Mouse (Mus musculus) kidney, postnatal 0 days (tissue): Measurements from ENCODE around the gene Gm3005. TPM values are rescaled to one million over a fixed set of nuclear protein-coding genes. Genes with fewer than 3 reads are reported as not detected.
"Not testable (repeated sequence)": the region's sequence is repeated elsewhere in the genome, so short reads cannot be mapped to it uniquely, and the experiment has no call there.

Source experiments
- ATAC-seq: fragments of 200-750 bp; cut with Nextera tagmentation; replicated peaks from 2 replicates; pipeline ENCODE4 v1.8.0; 2017; ENCODE audit warnings: low read depth, moderate number of reproducible peaks, moderate TSS enrichment, moderate library complexity; ENCODE audit not compliant: low FRiP score
- DNase-seq: peaks from one replicate; pipeline ENCODE4 v3.0.0-alpha.2; 2016; ENCODE audit warnings: low spot score
- H3K27ac ChIP-seq: fragments of 300-500 bp; sonication (generic); 2 replicates; pipeline ENCODE4 v1.5.1; 2014; ENCODE audit warnings: mild to moderate bottlenecking
- H3K27me3 ChIP-seq: fragments of 300-500 bp; sonication (generic); 2 replicates; pipeline ENCODE4 v1.6.1; 2014; ENCODE audit warnings: low read length, mixed read lengths; ENCODE audit not compliant: insufficient read depth
- H3K36me3 ChIP-seq: fragments of 300-500 bp; sonication (generic); 2 replicates; pipeline ENCODE4 v1.6.1; 2014; ENCODE audit warnings: low read length, mixed read lengths; ENCODE audit not compliant: insufficient read depth
- H3K4me1 ChIP-seq: fragments of 300-500 bp; sonication (generic); replicated peaks from 2 replicates; pipeline ENCODE4 v1.6.1; 2014; ENCODE audit warnings: antibody characterized with exemption, low read length, mixed read lengths; ENCODE audit not compliant: insufficient read depth
- H3K4me2 ChIP-seq: fragments of 300-500 bp; sonication (generic); 2 replicates; pipeline ENCODE4 v1.6.1; 2014; ENCODE audit warnings: mild to moderate bottlenecking, low read length, moderate library complexity, mixed read lengths
- H3K4me3 ChIP-seq: fragments of 300-500 bp; sonication (generic); replicated peaks from 2 replicates; pipeline ENCODE4 v1.5.1; 2014; ENCODE audit warnings: low read depth, low read length
- H3K9ac ChIP-seq: fragments of 300-500 bp; sonication (generic); 2 replicates; pipeline ENCODE4 v1.6.1; 2014; ENCODE audit warnings: low read depth, low read length
- H3K9me3 ChIP-seq: fragments of 300-500 bp; sonication (generic); replicated peaks from 2 replicates; pipeline ENCODE4 v1.6.1; 2016; ENCODE audit warnings: low read length, inconsistent platforms, mixed read lengths
- WGBS: fragments of 180-500 bp; shearing (Covaris S2); extraction: QIAGEN DNeasy Blood & Tissue Kit; methylation state at CpG from one replicate; pipeline ENCODE4 v1.1.7; 2014; 5-methylcytosine and 5-hydroxymethylcytosine counted together
- polyA plus RNA-seq: library from polyadenylated mRNA; unstranded; fragments of >200 nt; fragmentation: Nextera tagmentation; extraction: Ambion mirVana; gene quantifications from 2 replicates; pipeline ENCODE4 v1.2.1, GENCODE M21; 2015

The Gm3005 gene
- polyA plus RNA-seq = 0.09 TPM in 2 replicates

GRCm38 (mm10) chr14:3427803-3428202 is at the start of gene Gm3005:
Gene Gm3005 (plus strand): TSS chr14:3428103.
- not testable (repeated sequence) for H3K36me3 ChIP-seq, H3K4me1 ChIP-seq, H3K4me3 ChIP-seq, H3K4me2 ChIP-seq, H3K27ac ChIP-seq, H3K9me3 ChIP-seq, H3K9ac ChIP-seq, DNase-seq, H3K27me3 ChIP-seq, ATAC-seq
- no CpG with 5 or more reads among the region's 2 CpGs for WGBS

GRCm38 (mm10) chr14:3394793-3395192 is 33.1 kb upstream of the Gm3005 start, which contains the start of gene Gm10413:
Gene Gm10413 (plus strand): TSS chr14:3395093.
- WGBS = no CpG with 5 or more reads among the region's 2 CpGs
- H3K4me3 ChIP-seq, ATAC-seq, H3K9ac ChIP-seq, H3K4me2 ChIP-seq, H3K36me3 ChIP-seq, H3K4me1 ChIP-seq, H3K27ac ChIP-seq, DNase-seq, H3K9me3 ChIP-seq, H3K27me3 ChIP-seq: not testable (repeated sequence)

- H3K9me3 ChIP-seq, H3K4me1 ChIP-seq, H3K27ac ChIP-seq, H3K27me3 ChIP-seq, ATAC-seq, DNase-seq, H3K4me2 ChIP-seq, H3K36me3 ChIP-seq, H3K4me3 ChIP-seq, H3K9ac ChIP-seq: not testable (repeated sequence)
- WGBS = no CpG with 5 or more reads among the region's 32 CpGs
Measured at GRCm38 (mm10) chr14:3412314-3412713, 15.6 kb upstream of the Gm3005 start, which contains the start of gene Gm10409. Gene Gm10409 (plus strand): TSS chr14:3412614.

DNA sequence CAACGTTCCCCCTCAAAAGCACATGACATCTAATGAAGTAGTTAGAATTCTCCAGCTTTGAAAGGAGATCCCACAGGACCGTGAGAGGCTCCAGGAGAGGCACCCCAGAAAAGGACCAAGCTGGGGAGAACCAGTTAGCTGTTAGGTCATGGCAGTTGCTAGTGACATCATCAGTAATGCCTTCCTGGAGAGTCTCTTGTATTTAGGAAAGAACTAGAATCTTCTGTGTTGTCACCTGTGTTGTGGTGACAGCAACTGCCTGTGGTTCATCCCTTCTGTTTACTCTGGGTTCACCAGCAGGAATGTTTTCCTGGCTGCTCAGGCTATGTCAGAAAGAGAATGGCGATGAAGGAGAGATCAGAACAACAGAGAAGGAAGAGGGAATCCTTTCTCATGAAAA is 21.2 kb downstream of the Gm3005 start, which contains the start of gene Gm10408:
Gene Gm10408 (plus strand): TSS at position 301 of the 400 bp plus-strand sequence.
- no CpG with 5 or more reads among the region's 3 CpGs for WGBS
- not testable (repeated sequence) for ATAC-seq

DNA sequence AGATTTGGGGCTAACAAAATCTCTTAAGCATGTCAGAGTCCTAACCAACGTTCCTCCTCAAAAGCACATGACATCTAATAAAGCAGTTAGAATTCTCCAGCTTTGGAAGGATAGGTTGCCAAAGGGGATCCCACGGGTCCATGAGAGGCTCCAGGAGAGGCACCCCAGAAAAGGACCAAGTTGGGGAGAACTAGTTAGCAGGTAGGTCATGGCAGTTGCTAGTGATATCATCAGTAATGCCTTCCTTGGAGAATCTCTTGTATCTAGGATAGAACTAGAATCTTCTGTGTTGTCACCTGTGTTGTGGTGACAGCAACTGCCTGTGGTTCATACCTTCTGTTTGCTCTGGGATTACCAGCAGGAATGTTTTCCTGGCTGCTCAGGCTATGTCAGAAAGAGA is 206.3 kb downstream of the Gm3005 start, which contains the start of gene Gm3012:
Gene Gm3012 (plus strand): TSS at position 301 of the 400 bp plus-strand sequence.
- H3K27ac ChIP-seq, H3K9me3 ChIP-seq, H3K4me1 ChIP-seq, ATAC-seq, H3K4me3 ChIP-seq, H3K27me3 ChIP-seq, H3K36me3 ChIP-seq, H3K9ac ChIP-seq, H3K4me2 ChIP-seq, DNase-seq: not testable (repeated sequence)
- no CpG with 5 or more reads among the region's 2 CpGs for WGBS

More for the DNA sequence above, 21.2 kb downstream of the Gm3005 start, which contains the start of gene Gm10408:
- H3K36me3 ChIP-seq, H3K9me3 ChIP-seq, H3K9ac ChIP-seq, H3K27ac ChIP-seq, H3K4me2 ChIP-seq, H3K4me3 ChIP-seq, DNase-seq, H3K4me1 ChIP-seq, H3K27me3 ChIP-seq: not testable (repeated sequence)

Other genes starting within 250 kb of the Gm3005 start
- not detected in 2 replicates for gene Gm5795, start 239.8 kb upstream of the Gm3005 start, polyA plus RNA-seq
- gene D830030K20Rik, start 219.6 kb upstream of the Gm3005 start, polyA plus RNA-seq = 3.1 and 3.5 TPM in 2 replicates
- gene Gm2956, start 95.5 kb upstream of the Gm3005 start, polyA plus RNA-seq = not detected in 2 replicates
- not detected in 2 replicates for gene Gm10413, start 33.0 kb upstream of the Gm3005 start, polyA plus RNA-seq
- 0.47 and 0.49 TPM in 2 replicates for gene Gm10409, start 15.5 kb upstream of the Gm3005 start, polyA plus RNA-seq
- gene Gm10408, start 21.3 kb downstream of the Gm3005 start, polyA plus RNA-seq = not detected in 2 replicates
- not detected in 2 replicates for gene Gm3012, start 206.4 kb downstream of the Gm3005 start, polyA plus RNA-seq
- gene Gm3020, start 223.9 kb downstream of the Gm3005 start, polyA plus RNA-seq = 0.47 and 0.49 TPM in 2 replicates